Mouse (Mus musculus): Measurements from ENCODE around the gene Fam19a5.

GRCm38 (mm10) chr15:87638270-87638669, 94.2 kb downstream of the Fam19a5 start:
- TF ChIP-seq EP300 (optimal IDR thresholded peaks at IDR 0.05), result no peak
- no peak for TF ChIP-seq CTCF (IDR thresholded peaks at IDR 0.05; ENCODE audit: low read depth)
